Mouse (Mus musculus) MEL-GATA-1-ER (cell line): ENCODE data around the gene Hoxd9.

Experiments
- DNase-seq: peaks from one replicate; pipeline ENCODE4 v3.0.0-alpha.2; 2012; ENCODE audit warnings: low read depth; ENCODE audit errors: extremely low read depth

Hoxd9 gene

GRCm38 (mm10) chr2:74731799-74732512 lies 34.4 kb downstream of the Hoxd9 start:
- no peak for DNase-seq

DNA sequence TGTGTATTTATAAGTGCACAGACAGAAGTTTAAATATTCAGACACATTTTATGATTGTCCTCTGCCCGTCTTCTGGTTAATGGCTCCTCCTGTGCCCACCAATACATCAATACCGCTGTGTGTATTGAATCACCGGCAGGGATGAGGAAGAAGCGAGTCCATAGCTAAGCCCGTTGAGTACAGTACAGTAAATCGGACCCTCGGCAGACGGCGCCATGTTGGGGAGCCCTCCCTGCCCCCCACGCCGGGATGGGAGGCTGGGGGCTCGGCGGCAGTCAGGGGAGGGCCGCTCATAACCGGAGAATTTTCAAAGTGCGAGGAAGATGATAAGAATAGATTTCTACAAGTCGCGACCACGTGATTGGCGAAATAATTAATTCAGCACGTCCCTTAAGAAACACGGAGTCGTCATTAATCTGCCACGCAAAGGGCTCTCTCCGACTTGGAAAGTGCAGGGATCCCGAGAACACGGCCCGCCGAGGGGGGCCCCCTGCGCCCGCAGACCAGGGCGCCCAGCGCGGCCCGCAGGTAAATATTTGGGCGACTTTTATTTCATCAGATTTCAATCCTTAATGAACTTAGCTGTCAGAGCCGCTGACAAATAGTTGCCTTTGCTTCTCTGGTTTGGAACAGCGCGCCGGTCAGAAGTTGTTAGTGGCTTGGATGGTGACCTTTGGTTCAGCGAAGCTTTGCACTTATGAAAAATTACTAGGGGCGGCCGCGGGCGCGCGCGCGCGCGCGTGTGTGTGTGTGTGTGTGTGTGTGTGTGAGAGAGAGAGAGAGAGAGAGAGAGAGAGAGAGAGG lies 35.2 kb downstream of the Hoxd9 start:
- DNase-seq = no peak

DNA sequence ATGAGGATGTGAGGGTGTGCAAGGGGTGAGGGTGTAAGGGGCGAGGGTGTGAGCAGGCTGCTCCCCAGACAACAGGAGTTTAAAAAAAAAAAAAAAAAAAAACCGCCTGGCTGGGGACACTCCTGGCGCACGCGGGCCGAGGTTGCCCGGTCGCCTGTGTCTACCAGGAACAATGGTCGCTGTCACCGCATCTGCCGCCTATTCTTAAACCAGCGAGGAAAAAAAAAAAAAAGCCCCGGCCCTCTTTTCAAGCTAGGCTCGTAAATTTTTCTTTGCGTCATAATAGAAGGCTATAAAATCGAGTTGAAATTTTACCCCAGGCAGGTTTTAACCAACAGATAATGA lies 35.8 kb downstream of the Hoxd9 start:
- no peak for DNase-seq

- no peak for DNase-seq
Observed at GRCm38 (mm10) chr2:74733765-74734164, 36.2 kb downstream of the Hoxd9 start.

DNA sequence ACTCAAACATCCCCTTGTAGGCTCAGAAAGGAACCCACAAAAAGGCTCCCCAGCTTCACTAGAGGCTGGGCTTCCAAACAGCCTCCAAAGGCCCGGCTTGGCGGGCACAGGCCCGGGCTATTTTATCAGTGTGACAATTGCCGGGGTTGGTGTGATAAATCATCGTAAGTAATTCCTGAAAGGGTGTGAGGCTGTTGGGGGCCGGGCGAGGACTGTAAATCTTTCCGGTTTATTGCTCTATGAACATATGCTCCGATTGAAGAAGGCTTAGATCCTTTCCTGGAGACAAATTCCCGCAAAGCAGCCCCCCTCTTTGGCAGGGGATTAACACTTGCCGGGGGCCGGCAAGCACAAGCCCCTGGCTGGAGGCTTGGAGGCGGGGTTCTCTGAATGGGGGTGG lies 36.9 kb downstream of the Hoxd9 start:
- no peak for DNase-seq

GRCm38 (mm10) chr2:74734996-74735811 lies 37.7 kb downstream of the Hoxd9 start:
- no peak for DNase-seq

- no peak for DNase-seq
Observed at GRCm38 (mm10) chr2:74735851-74736687, 38.5 kb downstream of the Hoxd9 start.

DNA sequence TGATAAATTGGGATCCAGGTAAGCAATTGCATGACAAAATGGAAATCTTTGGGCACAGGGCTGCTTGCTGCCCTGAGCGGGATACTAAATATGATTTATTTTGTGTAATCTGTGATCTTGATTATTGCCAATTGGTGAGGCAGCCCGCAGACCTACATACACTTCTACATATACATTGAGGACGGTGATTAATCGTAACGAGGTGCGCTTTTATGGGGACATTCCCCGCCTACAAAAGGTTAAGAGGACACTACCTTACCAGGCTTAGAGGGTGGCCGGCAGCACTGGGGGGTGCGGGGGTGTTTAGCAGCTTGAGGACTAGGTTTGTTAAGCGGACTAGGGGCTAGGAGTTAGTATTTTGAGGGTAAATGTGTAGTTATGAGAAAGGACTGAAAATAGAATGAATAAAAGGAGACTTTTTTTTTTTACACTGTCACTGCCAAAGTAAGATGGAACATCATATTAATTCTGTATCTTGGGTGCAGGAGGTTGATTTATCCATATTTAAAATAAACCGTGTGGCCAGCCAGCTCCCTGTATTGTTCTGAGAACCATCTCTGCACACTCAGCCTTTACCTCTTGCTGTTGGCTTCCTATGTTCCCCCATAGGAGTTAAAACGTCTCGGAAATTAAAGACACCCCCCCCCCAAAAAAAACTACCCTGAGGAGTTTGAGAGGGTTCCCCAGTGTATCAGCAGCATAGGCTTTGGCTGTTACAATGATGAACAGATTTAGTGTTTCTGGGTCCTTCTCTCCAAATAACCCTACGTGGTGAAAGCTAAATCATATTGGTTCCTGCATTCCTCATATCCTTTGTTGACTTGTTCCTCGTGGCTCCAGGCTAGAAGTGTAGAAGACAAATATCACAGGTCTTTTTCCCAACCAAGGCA lies 39.4 kb downstream of the Hoxd9 start:
- DNase-seq = no peak

GRCm38 (mm10) chr2:74737578-74738070 lies 40.1 kb downstream of the Hoxd9 start:
- no peak for DNase-seq

DNA sequence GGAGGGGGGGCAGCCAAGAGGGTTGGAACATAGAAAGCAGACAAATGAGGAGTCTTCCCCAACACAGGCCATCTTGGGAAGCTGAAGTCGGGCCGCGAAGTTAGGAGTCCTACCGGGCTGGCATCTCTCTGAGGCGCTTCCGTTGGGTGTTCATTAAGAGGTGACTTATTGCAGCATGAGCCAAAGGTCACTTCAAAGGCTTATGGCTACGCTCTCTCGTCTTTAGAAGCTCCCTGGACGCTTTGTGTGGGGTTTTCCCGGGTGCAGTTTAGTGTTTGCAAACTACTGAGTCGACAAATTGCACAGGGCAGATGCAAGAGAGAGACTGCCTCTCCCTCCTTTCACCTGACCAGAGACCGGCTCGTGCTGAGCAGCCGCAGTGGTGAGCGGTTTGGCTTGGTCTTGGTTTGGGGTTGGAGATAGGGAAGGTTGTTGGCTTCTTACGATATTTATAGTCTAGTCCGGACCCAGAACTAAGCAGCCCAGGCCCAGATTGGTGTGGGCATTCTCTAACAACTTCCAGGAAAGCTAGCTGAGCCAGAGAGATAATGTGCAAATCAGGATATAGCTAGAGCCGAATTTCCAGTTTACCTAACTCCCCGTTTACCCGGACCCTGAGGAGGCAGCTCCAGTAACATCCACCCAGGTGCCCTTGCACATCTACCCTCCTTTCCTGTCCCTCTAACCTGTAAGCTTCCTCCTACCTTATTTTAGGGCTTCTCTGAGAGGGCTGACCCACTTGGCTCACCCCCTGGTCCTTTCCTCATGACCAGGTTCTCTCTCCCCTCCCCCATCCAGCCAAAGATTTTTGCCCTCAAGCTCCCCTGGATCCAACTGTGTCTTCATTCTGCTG lies 41.3 kb downstream of the Hoxd9 start:
- DNase-seq = no peak

DNA sequence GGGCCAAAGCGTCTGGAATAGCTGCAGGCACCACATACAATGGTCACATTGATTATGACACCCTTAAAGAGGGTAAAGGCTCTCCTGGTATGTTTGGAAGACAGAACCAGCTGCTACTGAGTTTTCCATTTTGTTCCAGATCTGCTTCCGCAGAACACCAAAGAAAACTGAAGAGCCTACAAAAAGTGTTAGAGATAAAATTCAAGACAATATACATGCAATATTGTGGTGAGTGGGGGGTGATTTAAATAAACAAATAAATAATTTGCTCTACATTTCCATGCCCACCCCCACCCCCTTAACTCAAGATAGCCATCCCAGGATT lies 41.9 kb downstream of the Hoxd9 start:
- no peak for DNase-seq

GRCm38 (mm10) chr2:74739869-74740268 lies 42.3 kb downstream of the Hoxd9 start:
- no peak for DNase-seq

- DNase-seq = no peak
Observed at GRCm38 (mm10) chr2:74740311-74741091, 43.0 kb downstream of the Hoxd9 start.

DNA sequence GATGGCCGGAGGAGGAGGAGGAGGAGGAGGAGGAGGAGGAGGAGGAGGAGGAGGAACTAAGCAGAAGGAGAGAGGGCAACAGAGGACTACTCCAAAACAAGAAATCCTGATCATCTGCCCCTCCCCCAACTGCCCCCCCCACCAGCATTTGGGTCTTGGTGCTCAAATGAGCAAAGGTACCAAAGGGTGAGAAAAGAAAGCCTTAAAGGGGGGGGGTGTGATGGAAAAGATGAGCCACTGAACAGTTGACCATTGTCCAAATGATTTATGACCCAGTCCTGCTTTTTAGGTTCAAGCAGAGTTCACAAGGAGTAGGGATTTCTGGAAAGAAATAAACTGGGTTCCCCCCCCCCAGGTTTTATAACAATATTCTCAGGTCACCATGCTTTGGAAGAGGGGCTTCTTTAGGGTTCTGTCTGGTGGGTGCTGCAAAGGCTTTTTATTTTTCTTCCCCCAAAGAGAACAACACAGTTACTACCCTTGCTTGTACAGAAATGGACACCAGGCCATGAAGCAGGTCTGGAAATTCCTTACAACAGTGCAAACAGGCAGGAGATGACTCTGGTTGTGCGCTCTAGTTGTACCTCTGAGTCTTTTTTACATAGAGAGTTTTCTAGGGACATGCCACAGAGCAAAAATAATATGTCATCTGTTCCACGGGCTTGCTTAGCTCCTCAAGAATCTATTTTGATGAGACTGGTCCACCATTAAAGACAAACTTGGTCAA lies 43.9 kb downstream of the Hoxd9 start:
- no peak for DNase-seq

- DNase-seq = no peak
Observed at GRCm38 (mm10) chr2:74741979-74742277, 44.4 kb downstream of the Hoxd9 start.

DNA sequence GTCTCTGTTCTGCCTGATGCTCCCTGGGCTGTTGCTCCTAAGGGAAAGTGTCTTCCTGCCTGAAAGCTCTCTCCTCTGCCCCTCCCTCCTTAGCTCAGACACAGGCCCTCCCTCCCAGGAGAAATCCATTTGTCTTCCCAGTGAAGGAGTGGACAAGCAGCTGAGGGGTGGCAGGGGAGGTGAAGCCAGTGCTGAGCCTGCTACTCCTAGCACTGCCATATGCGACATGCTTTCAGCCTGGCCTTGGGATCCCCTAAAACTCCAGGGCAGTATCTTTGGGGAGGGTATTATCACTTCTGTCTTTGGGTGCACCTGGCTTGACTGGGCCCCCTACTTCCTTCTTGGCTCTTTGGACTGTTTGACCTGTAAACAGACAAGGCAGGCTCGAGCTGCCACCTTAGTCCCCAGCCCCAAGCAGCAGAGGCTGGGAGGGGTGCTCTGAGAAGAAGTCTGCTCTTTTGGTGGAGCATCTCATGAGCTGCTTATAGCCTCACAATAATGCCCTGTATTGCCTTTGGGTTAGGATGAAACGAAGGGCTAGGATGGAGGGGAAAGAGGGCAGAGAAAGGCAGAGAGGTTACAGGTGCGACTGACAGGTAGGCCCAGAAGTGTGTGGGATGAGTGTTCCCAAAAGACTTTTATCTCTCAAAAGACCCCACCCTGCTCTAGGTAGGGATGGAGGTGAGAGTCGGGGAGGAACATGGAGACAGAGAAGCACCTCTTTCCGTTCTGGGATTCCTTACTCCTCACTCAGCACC lies 48.2 kb downstream of the Hoxd9 start:
- no peak for DNase-seq

DNA sequence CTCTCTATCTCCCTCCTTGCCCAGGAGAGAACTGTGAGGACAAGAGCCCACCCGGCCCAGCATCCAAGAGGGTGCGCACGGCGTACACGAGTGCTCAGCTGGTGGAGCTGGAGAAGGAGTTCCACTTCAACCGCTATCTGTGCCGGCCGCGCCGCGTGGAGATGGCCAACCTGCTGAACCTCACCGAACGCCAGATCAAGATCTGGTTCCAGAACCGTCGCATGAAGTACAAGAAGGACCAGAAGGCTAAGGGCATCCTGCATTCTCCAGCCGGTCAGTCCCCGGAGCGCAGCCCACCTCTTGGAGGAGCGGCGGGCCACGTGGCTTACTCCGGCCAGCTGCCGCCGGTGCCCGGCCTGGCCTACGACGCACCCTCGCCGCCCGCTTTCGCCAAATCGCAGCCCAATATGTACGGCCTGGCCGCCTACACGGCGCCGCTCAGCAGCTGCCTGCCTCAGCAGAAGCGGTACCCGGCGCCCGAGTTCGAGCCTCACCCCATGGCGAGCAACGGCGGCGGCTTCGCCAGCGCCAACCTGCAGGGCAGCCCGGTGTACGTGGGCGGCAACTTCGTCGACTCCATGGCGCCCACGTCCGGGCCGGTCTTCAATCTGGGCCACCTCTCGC lies 48.9 kb downstream of the Hoxd9 start:
- no peak for DNase-seq
